Mouse (Mus musculus): ENCODE measurements around the gene Zdhhc12.

Zdhhc12 gene

GRCm38 (mm10) chr2:30100214-30100613, 6.8 kb upstream of the Zdhhc12 start:
- DNase-seq (ENCODE audit: low read depth, low spot score): no peak

DNA sequence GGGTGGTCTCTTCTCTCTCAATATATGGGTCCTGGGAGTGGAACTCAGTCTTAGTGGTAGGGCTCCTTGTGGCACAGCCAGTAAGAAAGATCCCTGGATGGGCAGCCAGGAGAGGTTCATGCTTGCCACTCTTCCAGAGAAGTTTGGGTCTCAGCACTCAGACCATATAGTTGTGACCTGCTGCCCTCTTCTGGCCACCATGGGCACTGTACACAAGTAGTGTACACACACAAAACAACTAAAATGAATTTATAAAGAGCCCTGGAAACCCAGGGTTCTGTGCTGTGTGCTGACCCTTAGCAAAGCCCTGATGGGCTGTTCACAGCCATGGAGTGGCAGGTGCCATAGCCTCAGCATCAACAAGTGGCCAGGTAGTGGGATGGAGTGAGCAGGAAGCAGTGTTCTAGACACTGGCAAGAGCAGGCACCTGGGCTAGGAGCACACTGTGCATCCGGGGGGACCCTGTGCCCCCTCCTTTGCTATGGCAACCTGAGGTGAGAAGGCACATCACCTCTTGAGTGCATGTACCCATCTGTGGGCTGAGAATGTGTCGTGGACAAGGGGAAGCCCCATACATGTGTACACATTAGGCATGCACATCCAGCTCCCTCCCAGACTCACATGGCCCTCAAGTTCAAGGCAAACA, 2.6 kb upstream of the Zdhhc12 start:
- peak; percentile 32 for DNase-seq (ENCODE audit: low read depth, low spot score)

DNA sequence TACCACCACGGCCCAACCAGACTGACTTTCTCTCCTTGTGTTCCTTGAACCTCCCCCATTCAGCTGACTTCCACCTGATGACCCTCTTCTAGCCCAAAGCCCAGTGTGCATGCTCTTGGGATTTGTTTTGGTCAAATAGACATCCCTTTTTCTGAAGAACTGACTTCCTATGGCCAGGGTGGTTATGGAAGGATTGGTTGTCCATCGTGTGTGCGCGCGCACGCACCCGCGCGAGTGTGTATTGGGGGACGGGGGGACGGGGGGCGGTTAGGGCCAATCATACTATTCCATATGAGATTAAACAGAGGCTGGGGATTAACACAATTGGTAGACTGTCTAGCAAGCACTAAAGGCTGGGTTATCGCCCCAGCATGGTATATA, 750 bp upstream of the Zdhhc12 start:
- DNase-seq (ENCODE audit: low read depth, low spot score): no peak

- DNase-seq (ENCODE audit: low read depth, low spot score): no peak
These were observed 1.0 kb downstream of the Zdhhc12 start for GRCm38 (mm10) chr2:30092280-30092918.

DNA sequence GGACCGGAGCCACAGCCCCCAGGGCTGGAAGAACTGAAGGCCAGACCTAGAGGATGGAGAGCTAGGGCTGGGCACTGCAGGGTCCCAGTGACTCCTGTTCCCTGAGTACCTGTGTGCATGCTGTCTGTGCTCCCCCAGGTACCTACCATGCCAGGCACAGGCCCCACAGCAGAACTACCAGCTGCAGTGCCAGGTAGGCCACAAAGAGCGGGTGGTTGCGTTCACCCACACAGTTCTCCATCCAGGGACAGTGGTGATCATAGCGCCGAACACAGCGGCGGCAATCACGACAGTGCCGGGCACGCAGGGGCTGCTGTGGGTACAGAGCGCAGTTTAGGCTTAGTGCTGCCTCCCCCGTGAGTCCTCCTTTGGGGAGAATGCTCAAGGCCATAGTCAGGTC, 1.9 kb downstream of the Zdhhc12 start:
- DNase-seq (ENCODE audit: low read depth, low spot score): no peak

DNA sequence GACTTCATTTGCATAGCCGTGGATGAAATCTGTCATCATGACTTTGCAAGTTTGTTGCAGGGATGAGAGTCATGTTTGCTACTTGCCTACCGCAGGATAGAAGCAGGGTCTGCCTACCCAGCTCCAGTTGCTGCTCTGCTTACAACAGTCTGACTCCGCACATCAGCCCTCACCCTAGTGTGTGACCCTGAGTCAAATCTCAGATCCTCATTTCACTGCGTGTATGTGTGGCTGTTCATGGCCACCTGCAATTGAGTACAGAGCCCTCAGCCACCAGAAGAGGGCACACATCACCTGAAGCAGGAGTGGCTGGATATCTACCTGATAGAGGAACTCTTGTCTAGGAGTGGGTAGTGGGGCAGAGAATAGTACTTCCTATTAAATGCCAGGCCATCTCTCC, 6.1 kb downstream of the Zdhhc12 start:
- DNase-seq (ENCODE audit: low read depth, low spot score): no peak

- DNase-seq (ENCODE audit: low read depth, low spot score): no peak
These were observed 8.8 kb downstream of the Zdhhc12 start for GRCm38 (mm10) chr2:30084632-30085031.

- no peak for DNase-seq (ENCODE audit: low read depth, low spot score)
These were observed 9.3 kb downstream of the Zdhhc12 start for GRCm38 (mm10) chr2:30084113-30084512.

DNA sequence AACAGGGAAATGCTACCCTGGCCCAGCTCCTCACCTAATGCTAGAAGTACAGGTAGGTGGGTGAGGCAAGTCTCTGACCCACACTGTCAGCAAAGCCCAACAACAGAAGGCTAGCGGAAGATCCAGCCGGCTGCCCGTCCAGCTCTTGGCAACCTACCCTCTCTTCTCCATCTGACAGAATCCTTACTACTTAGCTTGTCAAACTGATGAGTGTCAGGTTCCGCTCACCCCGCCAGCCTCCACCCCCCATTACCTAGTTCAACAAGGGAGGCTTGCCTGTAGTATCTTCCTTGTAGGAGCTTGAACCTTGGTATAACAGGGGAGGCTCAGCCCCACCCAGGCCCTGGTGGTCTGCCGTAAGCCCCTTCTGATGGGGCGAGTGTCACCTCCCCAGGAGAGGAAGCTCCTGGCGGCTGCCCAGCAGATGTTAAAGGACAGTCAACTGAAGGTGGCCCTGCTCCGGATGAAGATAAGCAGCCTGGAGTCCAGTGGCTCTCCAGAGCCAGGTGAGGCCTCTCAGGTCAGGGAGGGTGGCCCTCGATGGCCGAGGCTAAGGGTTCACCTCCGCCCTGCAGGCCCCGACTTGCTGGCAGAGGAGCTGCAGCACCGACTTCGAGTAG, 13.2 kb downstream of the Zdhhc12 start:
- no peak for DNase-seq (ENCODE audit: low read depth, low spot score)

DNA sequence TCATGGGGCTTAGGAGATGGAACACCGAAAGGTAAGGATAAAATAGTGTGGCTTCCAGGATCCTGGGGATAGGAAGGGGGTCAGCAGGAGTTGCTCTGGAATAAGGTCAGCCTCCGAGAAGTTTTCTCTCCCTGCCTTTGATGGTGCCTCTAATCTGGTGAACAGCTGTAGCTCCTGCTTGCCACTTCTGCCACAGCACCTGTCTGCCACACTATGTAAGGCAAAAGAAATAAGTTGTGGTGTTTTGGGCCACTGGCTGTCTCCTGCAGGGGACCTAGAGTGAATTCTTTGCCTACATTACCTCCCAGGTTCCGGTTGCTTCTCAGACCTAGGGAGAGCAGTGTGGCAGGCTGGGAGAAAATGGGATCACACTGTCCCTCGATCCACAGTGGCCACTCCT, 14.7 kb downstream of the Zdhhc12 start:
- no peak for DNase-seq (ENCODE audit: low read depth, low spot score)

DNA sequence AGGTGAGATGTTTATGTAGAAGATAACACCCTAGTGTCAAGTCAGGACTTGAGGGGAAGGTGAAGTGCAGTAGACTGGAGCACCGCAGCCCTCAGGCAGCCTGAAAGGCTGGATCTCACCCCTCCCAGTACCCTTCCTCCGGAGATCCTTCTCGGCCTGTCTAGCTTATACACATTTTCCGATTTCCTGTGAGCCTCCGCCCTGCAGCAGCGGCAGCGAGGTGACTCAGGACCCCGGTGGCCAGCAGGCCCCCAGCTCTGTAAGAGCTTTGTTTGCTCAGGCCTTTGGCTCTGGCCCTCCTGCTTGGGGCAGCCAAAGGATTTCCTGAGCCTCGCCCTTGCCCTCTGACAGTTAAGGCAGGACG, 15.1 kb downstream of the Zdhhc12 start:
- no peak for DNase-seq (ENCODE audit: low read depth, low spot score)

- DNase-seq (ENCODE audit: low read depth, low spot score): peak; percentile 60
These were observed 15.7 kb downstream of the Zdhhc12 start, which contains the start of gene Pkn3 for GRCm38 (mm10) chr2:30077502-30078348. Gene Pkn3, plus strand, starts transcription at chr2:30077684.

- no peak for DNase-seq (ENCODE audit: low read depth, low spot score)
These were observed 16.5 kb downstream of the Zdhhc12 start for GRCm38 (mm10) chr2:30076959-30077358.

- no peak for DNase-seq (ENCODE audit: low read depth, low spot score)
These were observed 17.0 kb downstream of the Zdhhc12 start for GRCm38 (mm10) chr2:30076439-30076838.

DNA sequence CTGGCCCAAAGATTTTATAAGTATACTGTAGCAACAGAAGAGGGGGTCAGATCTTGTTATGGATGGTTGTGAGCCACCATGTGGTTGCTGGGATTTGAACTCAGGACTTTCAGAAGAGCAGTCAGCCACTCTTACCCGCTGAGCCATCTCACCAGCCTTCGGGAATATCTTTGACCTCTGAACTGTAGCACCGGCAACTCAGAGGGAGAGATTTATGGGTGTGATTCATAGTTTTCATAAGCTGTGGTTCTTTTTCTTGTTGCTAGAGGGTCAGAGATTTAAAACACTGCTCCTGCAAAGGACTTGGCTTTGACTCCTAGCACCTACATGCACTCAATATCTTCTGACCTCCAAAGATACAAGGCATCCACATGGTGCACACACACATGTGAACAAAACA, 17.8 kb downstream of the Zdhhc12 start:
- DNase-seq (ENCODE audit: low read depth, low spot score): no peak

GRCm38 (mm10) chr2:30073285-30073684, 20.2 kb downstream of the Zdhhc12 start:
- no peak for DNase-seq (ENCODE audit: low read depth, low spot score)

DNA sequence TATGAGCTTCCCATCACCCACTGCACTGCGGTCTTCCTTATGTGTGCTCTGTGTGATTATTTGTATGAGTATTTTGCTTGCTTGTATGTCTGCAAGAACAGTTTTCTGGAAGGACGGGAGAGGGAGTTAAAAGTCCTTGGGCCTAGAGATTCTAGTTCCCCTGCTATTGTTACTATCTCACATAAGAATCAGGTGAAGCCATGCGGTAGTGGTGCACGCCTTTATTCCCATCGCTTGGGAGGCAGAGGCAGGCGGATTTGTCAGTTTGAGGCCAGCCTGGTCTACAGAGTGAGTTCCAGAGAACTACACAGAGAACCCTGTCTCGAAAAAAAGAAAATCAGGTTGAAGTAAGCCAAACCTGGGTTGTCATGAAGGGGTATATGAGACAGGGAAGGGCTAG, 20.6 kb downstream of the Zdhhc12 start:
- DNase-seq (ENCODE audit: low read depth, low spot score): no peak

GRCm38 (mm10) chr2:30067962-30068361, 25.5 kb downstream of the Zdhhc12 start:
- no peak for DNase-seq (ENCODE audit: low read depth, low spot score)

DNA sequence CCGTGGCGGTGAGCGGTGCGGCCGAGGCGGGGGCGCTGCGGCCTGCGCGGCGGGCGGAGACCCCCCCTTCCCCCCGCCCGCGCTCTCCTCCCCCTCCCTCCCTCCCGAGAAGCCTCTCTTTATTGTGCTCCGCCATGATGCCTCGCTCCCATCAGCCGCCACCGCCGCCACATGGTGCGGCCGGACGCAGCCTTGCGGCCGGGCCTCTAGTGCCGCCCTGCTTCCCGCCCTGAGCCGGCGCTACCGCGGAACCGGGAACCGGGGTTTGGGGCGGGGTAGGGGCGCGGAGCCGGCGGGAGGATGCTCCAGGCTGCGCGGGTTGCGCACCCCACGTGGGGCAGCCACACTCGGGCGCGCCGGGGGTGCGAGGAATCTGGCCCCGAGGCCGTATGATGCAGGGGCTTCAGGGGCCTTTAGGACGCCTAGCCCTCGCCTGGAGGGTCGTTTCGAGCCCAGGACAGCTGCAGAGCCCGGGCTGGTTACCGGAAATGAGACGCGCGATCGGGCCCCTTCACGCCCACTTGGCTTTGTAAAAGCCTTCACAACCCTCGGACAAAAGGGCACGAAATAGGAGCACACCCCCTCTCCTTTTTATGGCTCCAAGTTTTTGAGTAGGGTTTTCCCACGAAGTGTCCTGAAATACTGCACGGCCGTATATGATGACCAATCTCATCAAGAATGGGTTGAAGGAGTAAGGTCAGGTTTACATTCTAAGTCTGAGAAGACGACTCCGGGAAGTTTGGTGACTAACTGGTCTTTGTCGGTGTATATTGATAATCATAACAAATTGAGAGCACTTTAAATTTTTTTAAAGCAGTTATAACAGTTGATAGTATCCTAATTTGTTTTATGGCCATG, 26.2 kb downstream of the Zdhhc12 start:
- no peak for DNase-seq (ENCODE audit: low read depth, low spot score)

- DNase-seq (ENCODE audit: low read depth, low spot score): peak; percentile 96
These were observed 27.2 kb downstream of the Zdhhc12 start for GRCm38 (mm10) chr2:30066046-30066901.

All from skeletal muscle tissue, adult 2 months (tissue).